Mouse (Mus musculus) heart, adult 2 months (tissue): Measurements from ENCODE around the gene BC034090. TPM values are rescaled to one million over a fixed set of nuclear protein-coding genes. Genes with fewer than 3 reads are reported as not detected.
"Not testable (repeated sequence)": the region's sequence is repeated elsewhere in the genome, so short reads cannot be mapped to it uniquely, and the experiment has no call there.

ENCODE experiments used
- DNase-seq, 2 experiments: peaks; one replicate each; pipeline ENCODE4 v3.0.0; 2021
- H3K27ac ChIP-seq: fragments of 200-600 bp; 2 replicates; pipeline ENCODE4 v1.8.1; 2022
- H3K27me3 ChIP-seq: fragments of 200-500 bp; 2 replicates; pipeline ENCODE4 v1.6.1; 2012; ENCODE audit warnings: mild to moderate bottlenecking, low read length, inconsistent platforms, mixed read lengths; ENCODE audit not compliant: control insufficient read depth, insufficient read depth
- H3K36me3 ChIP-seq: fragments of 200-500 bp; 2 replicates; pipeline ENCODE4 v1.6.1; 2012; ENCODE audit warnings: low read length, inconsistent platforms; ENCODE audit not compliant: control insufficient read depth, insufficient read depth
- H3K4me1 ChIP-seq: fragments of 200-500 bp; 2 replicates; pipeline ENCODE4 v1.6.1; 2011; ENCODE audit warnings: low read length; ENCODE audit not compliant: control insufficient read depth, insufficient read depth
- H3K4me3 ChIP-seq: fragments of 200-600 bp; 2 replicates; pipeline ENCODE4 v1.8.1; 2022
- H3K79me2 ChIP-seq: fragments of 200-500 bp; replicated peaks from 2 replicates; pipeline ENCODE4 v1.6.1; 2012; ENCODE audit warnings: mild to moderate bottlenecking, inconsistent platforms, low read length, moderate library complexity, mixed read lengths; ENCODE audit not compliant: control insufficient read depth, insufficient read depth
- H3K9ac ChIP-seq: fragments of 200-500 bp; 2 replicates; pipeline ENCODE4 v1.6.1; 2012; ENCODE audit warnings: low read depth, mild to moderate bottlenecking, control low read depth, inconsistent platforms, low read length, mixed read lengths
- CTCF ChIP-seq: fragments of 200-600 bp; IDR thresholded peaks from 2 replicates; pipeline ENCODE4 v1.8.1; 2022; ENCODE audit warnings: antibody characterized with exemption, mild to moderate bottlenecking, moderate library complexity
- EP300 ChIP-seq: fragments of 200-500 bp; IDR thresholded peaks from 2 replicates; pipeline ENCODE4 v1.6.1; 2011; ENCODE audit warnings: low read depth, low read length, control low read depth; ENCODE audit not compliant: insufficient read depth
- POLR2A ChIP-seq: fragments of 200-500 bp; IDR thresholded peaks from 2 replicates; pipeline ENCODE4 v1.6.1; 2011; ENCODE audit warnings: mild to moderate bottlenecking, low read depth, low read length, control low read depth; ENCODE audit not compliant: insufficient read depth
- WGBS: fragments of 180-500 bp; shearing (Covaris S2); methylation state at CpG from one replicate; pipeline ENCODE4 v1.1.7; 2018; 5-methylcytosine and 5-hydroxymethylcytosine counted together
- intact Hi-C: fragments of 180-260 bp; cut with DNase I; formaldehyde crosslinking; loops from one replicate; pipeline ENCODE4 v1.15.1; 2025
- polyA plus RNA-seq: library from polyadenylated mRNA; depleted of rRNA; stranded (reverse); fragments of >200 nt; gene quantifications from 2 replicates; pipeline ENCODE4 v1.2.3, GENCODE M21; 2012; rRNA removed
- total RNA-seq, 2 experiments: library from RNA; stranded (reverse); gene quantifications; 2 replicates each; pipeline ENCODE4 v1.2.3; 2021

BC034090 gene
- total and polyA plus RNA-seq, 3 experiments = 31.8 to 37.5 (median 37.2) TPM

DNA sequence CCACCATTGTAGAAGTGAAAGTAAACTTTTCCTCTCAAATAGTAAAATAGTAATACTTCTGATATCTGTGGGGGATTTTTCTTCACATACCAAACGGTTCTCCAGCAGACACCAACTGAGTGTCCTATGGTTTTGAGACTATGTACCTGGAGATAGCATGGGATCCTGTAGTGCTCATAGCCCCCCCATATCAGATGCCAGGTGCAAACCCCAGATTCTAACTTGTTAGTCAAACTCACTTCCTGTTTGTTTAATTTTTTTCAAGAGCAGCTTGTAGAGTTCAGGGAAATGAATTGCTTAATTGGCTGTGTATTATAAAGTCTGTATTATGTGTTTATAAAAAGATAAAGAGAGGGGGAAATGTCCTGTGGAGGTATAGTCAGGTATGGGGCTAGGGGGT, 69.8 kb downstream of the BC034090 start:
- 76% methylated on average over 1 of the region's 1 CpGs for WGBS
- TF ChIP-seq CTCF = no peak
- TF ChIP-seq EP300 = no peak
- TF ChIP-seq POLR2A = no peak
- intact Hi-C loops = no loop called here
- no peak overlapping the region for H3K9ac ChIP-seq
- H3K27ac ChIP-seq = no peak overlapping the region
- no peaks in the 10 kb centered on the region for H3K4me1 ChIP-seq
- H3K27me3 ChIP-seq = no peaks in the 10 kb centered on the region
- H3K79me2 ChIP-seq = peaks cover 2% of the 10 kb centered on the region; the same call in 1 of the 2 replicates
- DNase-seq = no peak
- H3K36me3 ChIP-seq = no peaks in the 10 kb centered on the region
- no peak overlapping the region for H3K4me3 ChIP-seq

DNA sequence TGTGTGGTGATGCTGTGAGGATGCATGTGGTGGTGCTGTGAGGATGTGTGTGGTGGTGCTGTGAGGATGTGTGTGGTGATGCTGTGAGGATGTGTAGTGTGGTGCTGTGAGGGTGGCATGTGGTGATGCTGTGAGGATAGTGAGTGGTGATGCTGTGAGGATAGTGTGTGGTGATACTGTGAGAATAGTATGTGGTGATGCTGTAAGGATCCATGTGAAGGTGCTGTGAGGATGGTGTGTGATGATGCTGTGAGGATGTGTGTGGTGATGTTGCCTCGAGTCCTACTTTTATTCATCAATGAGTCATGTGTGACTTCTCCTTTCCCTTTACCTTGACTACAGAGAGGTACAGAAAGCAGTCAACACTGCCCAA, 70.6 kb downstream of the BC034090 start:
- 83% methylated on average over 1 of the region's 1 CpGs for WGBS
- not testable (repeated sequence) for H3K27ac ChIP-seq, DNase-seq

DNA sequence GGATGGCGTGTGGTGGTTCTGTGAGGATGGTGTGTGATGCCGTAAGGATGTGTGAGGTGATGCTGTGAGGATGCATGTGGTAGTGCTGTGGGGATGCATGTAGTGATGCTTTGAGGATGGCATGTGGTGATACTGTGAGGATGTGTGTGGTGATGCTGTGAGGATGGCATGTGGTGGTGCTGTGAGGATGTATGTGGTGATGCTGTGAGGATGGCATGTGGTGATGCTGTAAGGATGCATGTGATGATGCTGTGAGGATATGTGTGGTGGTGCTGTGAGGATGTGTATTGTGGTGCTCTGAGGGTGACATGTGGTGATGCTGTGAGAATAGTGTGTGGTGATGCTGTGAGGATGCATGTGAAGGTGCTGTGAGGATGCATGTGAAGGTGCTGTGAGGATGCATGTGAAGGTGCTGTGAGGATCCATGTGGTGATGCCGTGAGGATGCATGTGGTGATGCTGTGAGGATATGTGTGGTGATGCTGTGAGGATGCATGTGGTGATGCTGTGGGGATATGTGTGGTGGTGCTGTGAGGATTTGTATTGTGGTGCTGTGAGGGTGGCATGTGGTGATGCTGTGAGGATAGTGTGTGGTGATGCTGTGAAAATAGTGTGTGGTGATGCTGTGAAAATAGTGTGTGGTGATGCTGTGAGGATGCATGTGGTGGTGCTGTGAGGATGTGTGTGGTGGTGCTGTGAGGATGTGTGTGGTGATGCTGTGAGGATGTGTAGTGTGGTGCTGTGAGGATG, 71.2 kb downstream of the BC034090 start:
- no peaks in the 10 kb centered on the region for H3K4me1 ChIP-seq
- no peak overlapping the region for H3K27ac ChIP-seq
- no peak for TF ChIP-seq POLR2A
- no peak for TF ChIP-seq CTCF
- no peak for TF ChIP-seq EP300
- no peaks in the 10 kb centered on the region for H3K27me3 ChIP-seq
- H3K79me2 ChIP-seq = peaks cover 2% of the 10 kb centered on the region; the same call in 1 of the 2 replicates
- WGBS = 89% methylated on average over 3 of the region's 3 CpGs
- intact Hi-C loops = no loop called here
- no peak overlapping the region for H3K4me3 ChIP-seq
- H3K9ac ChIP-seq = no peak overlapping the region
- DNase-seq = no peak
- H3K36me3 ChIP-seq = no peaks in the 10 kb centered on the region

More for the DNA sequence above, 70.6 kb downstream of the BC034090 start:
- H3K9ac ChIP-seq, intact Hi-C loops, H3K4me1 ChIP-seq, H3K27me3 ChIP-seq, H3K79me2 ChIP-seq, H3K36me3 ChIP-seq, H3K4me3 ChIP-seq: not testable (repeated sequence)

DNA sequence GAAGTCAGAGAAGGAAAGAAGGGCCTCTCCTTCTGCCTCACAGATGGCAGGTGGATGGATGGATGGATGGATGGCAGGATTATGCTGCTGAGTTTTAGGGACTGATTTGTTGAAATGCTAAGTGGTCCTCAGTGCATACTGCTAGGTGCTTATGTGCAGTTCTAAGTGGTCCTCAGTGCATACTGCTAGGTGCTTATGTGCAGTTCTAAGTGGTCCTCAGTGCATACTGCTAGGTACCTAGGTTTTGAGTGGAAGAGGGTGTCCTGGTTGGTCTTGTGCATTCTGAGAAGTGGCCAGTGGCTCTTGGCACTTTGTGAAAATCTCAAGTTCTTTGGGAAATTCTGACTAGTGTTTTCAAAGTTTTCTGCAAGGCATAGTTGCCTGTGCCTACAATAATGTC, 74.3 kb downstream of the BC034090 start:
- no peak overlapping the region for H3K9ac ChIP-seq
- no peak overlapping the region for H3K27ac ChIP-seq
- no peaks in the 10 kb centered on the region; the same call in 1 of the 2 replicates for H3K4me1 ChIP-seq
- H3K36me3 ChIP-seq = no peaks in the 10 kb centered on the region
- TF ChIP-seq CTCF = no peak
- TF ChIP-seq EP300 = no peak
- TF ChIP-seq POLR2A = no peak
- H3K4me3 ChIP-seq = no peak overlapping the region
- no peaks in the 10 kb centered on the region for H3K27me3 ChIP-seq
- DNase-seq = no peak
- intact Hi-C loops = no loop called here
- H3K79me2 ChIP-seq = peaks cover 2% of the 10 kb centered on the region

DNA sequence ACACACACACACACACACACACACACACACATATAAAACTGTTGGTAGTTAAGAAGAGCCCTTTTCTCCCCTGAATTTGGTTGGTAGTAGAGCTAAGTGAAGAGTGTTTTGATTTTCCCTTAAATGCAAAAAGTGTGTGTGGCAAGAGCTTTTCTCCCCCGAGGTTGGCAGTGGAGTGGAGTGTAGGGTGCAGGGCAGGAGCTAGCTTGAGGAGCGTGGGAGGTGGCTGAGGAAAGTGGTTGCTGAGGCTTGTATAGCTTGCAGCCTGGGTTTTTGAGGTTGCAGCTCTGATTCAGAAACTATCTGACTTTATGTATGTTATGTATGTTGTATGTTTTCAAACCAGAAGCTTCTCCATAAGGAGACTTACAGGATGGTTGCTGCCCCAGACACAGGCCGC, 76.8 kb downstream of the BC034090 start:
- Histone ChIP-seq H3K79me2 (peaks cover 4% of the 10 kb centered on the region), H3K4me3 (no peak overlapping the region), H3K9ac (no peak overlapping the region), H3K27me3 (no peaks in the 10 kb centered on the region), H3K4me1 (no peaks in the 10 kb centered on the region; the same call in 1 of the 2 replicates), H3K27ac (no peak overlapping the region), H3K36me3 (no peaks in the 10 kb centered on the region)
- intact Hi-C loops = no loop called here
- 76% methylated on average over 3 of the region's 3 CpGs for WGBS
- no peak for TF ChIP-seq POLR2A
- TF ChIP-seq CTCF = no peak
- TF ChIP-seq EP300 = no peak
- no peak for DNase-seq

Other genes starting within 250 kb of the BC034090 start
- gene Ier5, start 144.8 kb downstream of the BC034090 start, total RNA-seq = 10 to 100 TPM; 12.5 to 16.8 TPM
- gene Ier5, start 144.8 kb downstream of the BC034090 start, polyA plus RNA-seq = 9.8 and 13.5 TPM in 2 replicates
- gene Mr1, start 97.6 kb downstream of the BC034090 start, total RNA-seq = 1 to 10 TPM; 6.5 to 6.7 TPM
- 6.1 and 11.9 TPM in 2 replicates for gene Mr1, start 97.6 kb downstream of the BC034090 start, polyA plus RNA-seq
- 10 to 100 TPM; 22.2 to 23.0 TPM for gene Stx6, start 85.7 kb downstream of the BC034090 start, total RNA-seq
- 18.0 and 19.0 TPM in 2 replicates for gene Stx6, start 85.7 kb downstream of the BC034090 start, polyA plus RNA-seq
- gene Xpr1, start 173.0 kb upstream of the BC034090 start, total RNA-seq = 10 to 100 TPM; 30.3 to 34.4 TPM
- gene Xpr1, start 173.0 kb upstream of the BC034090 start, polyA plus RNA-seq = 8.5 and 16.2 TPM in 2 replicates